Mouse (Mus musculus) layer of hippocampus, adult 9-11 months (tissue): Measurements from ENCODE around the gene Hcrt.

Source experiments
- DNase-seq: peaks from one replicate; pipeline ENCODE4 v3.0.0; 2022

Gene Hcrt

DNA sequence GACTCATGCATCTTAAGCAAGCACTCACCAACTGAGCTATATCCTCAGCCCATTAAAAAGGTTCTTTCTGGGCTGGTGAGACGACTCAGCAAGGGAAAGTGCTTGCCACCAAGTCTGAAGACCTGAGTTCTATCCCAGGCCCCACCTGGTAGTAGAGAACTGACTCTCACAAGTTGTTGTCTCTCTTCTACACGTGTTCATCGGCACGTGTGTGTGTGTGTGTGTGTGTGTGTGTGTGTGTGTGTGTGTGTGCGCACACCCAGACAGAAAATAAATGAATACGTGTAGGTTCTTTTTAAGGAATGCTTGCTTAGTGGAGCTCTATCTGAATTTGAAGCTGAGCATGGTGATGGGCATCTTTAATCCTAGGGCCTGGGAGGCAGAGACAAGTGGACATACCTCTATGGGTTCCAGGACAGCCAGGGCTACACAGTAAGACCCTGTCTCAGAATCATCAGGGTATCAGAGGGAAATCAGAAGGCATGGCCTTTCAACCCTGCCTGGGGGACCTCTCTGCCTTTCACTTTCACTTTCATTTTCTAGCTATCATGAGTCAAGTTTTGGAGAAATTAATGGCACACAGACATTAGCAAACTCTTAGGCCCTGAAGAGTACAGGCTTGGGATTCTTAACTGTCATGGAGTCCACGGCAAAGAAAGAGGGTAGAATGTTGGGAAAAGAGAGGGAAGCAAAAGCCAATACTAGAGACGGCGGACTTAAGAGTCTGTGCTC, 27.4 kb downstream of the Hcrt start:
- DNase-seq = no peak

DNA sequence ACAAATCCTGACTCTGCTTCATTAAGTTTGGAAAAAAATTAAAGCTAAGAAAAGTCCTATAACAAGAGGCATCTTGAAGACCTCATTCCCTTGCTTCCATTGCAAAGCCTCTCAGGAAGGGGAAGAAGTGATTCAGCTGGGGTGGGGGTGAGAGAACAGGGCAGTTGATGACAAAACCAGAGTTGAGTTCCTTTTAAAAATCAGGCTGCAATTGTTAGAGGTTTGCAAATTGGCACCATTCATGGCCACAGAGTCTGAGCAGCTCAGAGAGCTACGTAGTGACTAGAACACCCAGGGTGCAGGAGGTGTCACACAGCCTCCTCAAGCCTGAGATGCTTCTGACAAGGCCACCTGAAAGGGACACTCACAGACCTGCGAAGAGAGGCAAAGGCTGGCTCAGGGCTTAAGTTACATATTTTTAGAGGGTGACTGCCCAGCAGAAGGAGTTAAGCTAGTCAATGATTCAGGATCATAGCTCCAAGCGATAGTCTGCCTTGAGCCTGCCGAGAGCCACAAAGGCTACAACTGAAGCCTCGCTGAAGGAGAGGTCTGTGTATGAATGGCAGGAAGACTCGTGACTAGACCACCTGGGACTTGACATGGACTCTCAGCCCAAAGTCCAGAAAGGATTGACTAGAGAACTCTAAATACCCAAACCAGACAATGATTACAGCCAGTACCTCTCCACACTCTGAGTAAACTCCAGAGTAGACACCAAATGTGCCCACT, 32.1 kb downstream of the Hcrt start:
- DNase-seq = no peak

DNA sequence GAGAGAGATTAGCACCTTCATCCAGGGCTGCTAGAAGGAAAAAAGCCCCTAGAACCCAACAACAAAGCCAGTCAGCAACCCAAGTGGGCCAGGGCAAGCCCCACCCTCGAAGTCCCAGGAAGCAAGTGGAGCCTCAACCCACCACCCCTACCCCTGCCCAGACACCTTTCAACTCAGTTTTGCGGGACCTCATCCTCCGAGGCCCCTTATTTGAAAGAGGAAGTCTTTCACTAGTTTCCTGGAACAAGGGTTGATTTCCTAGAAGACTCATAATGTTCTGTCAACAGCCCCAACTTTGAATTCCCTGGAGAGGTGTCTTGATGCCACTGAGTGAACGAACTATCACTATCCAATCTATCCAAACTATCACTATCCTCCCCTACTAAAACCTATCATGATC, 32.8 kb downstream of the Hcrt start:
- DNase-seq = no peak

DNA sequence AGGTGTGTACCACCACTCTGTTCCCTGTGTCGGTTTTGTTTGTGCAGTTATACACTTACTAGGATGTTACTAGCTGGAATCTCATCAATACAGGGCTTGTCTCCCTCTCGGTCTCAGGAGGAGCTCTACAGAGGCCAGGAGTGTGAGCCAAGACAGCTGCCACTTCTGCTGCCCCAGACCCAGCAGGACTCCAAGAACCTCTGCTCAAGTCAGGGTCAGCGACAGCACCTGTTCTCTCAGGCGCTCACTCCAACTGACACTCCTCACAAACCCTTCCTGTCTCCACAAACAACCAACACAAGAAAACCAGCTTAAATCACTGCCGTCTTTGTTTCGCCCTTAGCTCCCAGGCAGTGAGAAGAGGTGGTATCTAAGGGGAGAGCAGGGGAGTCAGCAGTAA, 34.1 kb downstream of the Hcrt start:
- DNase-seq = no peak

DNA sequence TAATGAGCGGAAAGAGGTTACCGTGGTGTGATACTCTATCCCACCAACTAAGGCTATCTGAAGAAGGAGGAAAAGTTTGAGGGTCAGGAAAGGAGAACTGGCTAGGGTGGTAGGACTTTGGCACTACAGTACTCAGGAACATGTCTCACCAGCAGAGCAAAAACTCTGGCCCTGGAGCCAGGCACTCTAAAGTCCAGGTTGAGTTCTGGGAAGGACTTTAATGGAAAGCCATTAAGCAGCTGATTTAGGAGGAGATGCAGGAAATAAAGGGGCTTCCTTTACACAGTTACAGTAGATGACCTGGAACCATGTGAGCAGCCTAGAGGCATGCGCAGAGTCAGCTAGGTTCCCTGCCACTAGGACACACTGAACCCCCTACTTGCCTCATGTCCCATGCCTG, 35.5 kb downstream of the Hcrt start:
- DNase-seq = no peak

DNA sequence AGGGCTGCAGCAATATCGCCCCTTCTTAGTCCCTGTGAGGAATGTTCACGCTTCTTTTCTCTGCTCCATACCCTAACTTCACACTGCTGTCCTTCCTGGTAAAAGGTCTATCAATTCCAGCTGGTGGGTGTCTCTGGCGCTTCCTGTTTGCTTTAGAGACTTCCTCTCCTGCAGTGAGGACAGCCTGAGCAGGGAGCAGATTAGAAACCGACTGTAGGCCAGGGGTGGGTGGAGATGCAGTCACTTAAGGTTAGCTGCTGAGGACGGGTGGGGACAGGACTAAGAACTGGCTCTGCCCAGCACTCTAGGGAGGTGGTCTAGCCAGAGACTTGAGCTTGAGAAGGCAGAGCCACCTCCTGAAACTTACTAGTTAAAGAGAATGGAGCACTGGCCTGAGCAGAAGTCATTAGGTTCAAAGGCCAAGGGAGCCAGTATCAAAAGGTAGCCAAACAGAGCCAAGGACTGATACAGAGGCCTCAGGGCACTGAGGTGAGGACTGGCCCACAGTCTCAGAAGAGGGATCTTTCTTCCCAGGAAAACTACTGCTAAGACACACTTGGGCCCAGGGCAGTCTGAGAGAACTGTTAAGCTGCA, 37.7 kb downstream of the Hcrt start:
- no peak for DNase-seq

DNA sequence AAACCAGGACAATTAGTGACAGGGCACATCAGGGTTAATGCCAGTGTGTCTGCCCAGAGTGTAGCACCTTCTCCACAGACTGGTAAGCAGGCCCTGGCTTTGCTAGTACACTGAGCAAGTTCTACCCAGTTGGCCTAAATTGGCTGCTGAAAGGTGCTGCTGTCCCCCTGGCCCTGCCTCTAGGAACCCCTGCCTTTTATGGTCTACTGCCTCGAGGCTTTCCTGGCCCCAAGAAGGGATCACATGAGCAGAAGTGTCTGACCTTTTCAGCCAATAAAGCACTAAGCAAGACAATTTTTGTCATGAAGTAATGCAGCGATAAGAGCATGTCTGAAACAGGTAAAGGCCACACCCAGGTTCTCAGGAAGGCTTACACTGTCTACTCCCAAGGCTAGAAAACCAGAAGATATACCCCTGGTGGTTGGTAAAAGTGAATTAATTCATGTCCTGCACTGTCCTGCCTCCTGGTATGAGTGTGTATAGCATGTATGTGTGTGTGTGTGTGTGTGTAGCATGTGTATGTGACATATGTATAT, 40.2 kb downstream of the Hcrt start:
- no peak for DNase-seq

DNA sequence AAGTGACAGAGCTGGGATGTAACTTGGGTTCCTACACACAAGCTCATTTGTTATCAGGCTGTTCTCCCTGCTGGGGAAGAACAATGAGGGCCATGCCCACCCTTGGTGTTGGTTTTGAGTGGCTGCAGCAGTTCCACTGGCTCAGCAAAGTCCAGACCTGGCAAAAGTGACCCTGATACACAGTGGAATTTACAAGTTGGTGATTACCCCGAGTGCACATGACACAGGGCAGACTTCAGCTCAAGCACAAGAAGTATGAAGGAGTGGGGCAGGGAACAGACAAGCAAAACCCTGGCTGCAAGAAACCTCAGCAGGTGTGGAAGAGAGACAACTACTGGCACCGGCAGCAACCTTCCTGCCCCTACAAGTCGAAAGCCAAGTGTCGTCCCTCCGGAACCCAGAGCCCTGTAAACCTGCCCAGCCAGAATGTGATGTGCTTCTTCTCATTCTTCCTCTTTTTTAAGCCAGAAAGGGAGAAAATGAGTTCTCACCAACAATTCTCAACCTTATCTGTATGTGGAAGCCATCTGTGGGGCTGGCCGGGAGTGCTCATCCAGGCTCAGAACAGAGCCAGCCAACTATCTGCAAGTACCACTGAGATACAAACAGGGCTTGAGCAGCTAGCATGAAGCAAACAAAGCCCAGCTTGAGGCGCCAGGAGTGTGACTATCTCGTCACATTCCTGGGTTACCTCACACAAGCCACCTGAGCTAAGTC, 40.8 kb downstream of the Hcrt start:
- DNase-seq = no peak

DNA sequence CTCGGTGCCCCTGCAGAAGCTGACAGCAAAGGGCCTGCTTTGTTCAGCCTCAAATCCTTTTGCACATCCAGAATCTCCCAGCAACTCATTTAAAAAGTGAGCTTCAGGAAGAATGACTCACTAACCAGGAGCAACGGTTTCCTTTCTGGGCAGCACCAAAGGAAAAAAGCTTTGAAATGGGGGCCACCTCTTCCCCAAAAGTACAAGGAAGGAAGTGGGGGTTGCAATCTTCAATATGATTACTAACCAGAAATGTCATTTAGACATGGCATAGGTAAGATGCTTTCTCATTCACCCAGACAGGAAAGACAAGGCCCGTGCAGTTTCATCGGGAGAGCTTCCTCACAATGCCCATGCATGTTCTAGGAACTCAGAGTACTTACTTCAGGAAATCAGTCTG, 41.5 kb downstream of the Hcrt start:
- no peak for DNase-seq

DNA sequence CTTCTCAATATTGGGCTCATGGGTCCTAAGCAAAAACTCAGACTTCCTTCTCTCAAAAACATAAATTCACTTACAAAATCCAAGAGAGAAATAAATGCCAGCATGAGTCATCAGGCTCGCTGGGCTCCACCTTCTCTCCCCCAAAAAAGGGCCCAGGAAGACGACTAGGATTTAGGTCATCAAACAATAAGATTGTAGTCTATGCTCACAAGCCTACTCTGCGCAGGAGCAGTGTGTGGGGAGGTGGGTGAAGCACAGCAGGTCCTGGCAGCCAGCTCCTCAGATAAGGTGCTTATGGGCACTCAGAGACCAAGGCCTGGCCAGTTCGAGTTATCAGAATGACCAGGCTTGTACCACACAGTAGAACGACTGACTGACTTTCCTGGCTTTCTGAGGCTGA, 42.4 kb downstream of the Hcrt start:
- DNase-seq = no peak

DNA sequence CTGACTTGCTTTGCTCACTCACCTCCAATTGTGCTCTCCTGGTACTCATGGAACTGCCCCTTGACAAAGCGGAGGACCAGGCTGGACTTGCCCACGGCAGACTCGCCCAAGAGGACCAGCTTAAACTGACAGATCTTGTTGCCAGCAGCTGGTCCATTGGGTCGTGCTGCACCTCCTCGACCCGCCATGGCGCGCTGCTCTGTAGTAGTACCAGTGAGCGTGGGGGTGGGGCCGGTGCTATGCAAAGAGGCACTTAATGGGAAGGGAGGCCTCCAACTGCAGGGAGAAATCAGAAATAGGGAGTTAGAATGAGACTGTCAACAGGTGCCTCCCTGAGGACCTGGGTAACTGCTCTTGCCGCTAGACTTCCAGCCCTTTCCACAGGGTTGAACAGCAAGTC, 42.8 kb downstream of the Hcrt start:
- no peak for DNase-seq

DNA sequence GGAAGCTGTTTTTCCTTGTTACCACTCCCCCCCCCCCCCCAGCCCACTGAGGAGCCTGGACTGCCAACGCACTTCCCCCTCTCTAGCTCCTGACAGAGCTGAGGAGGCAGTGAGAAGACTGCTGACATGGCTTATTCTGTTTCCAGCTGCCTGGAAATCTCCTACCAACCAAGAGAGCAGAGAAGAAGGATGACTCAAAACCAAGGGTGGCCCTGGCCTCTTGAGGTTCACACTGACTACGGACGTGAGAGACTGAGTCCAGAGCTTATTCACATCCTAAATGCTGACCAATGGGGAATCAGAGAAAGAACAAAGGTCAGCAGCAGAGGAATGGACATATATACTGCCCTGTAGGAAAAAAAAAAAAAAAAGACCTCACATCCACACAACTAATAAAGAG, 43.4 kb downstream of the Hcrt start:
- DNase-seq = no peak

DNA sequence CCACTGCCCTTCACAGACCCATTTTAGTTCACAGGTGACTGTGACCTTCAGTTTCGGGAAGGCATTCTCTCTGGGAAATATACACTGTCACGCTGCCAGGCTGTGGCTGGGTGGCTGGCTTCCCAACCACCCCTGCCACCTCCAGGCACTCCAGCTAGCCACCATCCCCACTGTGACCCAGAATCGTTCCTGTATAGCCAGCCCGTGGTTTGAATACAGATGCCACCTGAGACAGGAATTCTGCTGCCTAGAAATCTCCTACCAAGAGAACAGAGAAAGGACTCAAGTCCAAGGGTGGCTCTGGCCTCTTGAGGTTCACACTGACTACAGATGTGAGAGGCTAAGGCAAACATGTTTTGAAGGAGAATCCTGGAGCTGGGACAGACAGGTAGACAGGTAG, 43.9 kb downstream of the Hcrt start:
- DNase-seq = no peak

DNA sequence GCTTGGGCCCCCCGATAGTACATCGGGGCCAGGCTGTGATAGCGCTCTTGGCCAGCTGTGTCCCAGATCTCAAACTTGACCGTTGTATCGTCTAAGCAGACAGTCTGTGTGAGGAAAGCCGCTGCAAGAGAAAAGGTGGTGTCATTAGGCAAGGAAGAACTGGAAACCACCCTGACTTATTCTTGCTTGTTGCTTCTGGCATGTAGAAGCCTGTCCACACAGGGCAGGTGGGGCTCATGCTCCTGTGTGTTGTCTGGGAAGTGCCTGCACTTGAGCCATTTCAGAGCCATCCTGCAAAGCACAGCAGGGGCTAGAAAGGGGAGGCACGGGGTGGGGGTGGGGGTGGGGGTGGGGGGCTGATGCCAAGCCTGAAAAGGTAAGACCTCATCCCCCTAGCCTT, 44.3 kb downstream of the Hcrt start:
- no peak for DNase-seq

DNA sequence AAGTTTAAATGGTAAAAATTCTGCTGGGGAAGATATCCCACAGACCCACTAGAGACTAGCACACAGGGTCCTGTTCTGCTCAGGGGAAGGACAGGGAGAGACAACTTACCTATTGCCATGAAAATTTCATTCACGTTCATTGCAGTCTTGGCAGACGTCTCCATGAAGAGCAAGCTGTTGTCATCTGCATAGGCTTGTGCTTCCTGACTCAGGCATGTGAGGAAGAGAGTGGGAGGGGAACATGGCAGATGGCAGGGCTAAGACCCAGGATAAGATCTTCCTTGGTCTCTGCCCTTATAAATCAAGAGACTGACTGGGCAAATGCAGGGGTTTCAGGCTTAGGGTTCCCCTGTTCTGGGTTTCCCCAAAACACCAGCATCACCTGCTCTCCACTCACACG, 46.1 kb downstream of the Hcrt start:
- DNase-seq = no peak

DNA sequence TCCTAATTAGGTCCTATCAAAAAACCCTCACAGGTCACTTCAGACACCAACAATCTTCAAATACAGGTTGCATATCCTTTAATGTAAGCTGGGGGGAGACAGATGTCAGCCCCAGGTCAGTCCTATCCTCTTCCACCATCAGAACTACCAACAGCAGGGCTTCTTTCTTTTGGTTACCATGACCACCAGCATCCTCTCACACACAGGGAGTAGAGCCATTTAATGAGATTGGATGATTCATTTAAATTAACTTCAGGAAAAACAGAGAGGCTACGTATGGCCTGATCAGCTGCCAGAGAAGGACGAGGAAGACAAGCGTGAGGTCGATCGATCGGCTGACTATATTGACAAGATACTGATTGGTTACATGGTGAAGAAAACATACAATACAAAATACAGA, 47.8 kb downstream of the Hcrt start:
- DNase-seq = no peak

DNA sequence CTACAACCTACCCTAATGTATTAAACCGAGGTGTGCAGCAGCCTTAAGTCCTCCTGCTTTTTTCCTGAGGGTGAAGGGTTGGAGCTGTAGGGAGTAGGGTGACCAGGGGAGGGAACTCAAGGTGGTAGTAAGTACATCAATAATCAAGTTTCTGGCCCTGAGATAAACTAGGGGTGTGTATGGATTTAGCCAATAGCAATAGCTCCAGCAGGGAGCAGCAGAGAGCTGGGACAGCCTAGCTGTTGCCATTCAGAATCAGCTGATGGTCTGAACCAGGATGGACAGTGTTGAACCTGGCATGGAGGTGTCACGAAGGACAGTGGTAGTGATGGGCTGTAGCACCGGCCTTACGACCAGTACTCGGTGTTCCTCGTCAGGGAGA, 48.2 kb downstream of the Hcrt start:
- peak; percentile 80 for DNase-seq

DNA sequence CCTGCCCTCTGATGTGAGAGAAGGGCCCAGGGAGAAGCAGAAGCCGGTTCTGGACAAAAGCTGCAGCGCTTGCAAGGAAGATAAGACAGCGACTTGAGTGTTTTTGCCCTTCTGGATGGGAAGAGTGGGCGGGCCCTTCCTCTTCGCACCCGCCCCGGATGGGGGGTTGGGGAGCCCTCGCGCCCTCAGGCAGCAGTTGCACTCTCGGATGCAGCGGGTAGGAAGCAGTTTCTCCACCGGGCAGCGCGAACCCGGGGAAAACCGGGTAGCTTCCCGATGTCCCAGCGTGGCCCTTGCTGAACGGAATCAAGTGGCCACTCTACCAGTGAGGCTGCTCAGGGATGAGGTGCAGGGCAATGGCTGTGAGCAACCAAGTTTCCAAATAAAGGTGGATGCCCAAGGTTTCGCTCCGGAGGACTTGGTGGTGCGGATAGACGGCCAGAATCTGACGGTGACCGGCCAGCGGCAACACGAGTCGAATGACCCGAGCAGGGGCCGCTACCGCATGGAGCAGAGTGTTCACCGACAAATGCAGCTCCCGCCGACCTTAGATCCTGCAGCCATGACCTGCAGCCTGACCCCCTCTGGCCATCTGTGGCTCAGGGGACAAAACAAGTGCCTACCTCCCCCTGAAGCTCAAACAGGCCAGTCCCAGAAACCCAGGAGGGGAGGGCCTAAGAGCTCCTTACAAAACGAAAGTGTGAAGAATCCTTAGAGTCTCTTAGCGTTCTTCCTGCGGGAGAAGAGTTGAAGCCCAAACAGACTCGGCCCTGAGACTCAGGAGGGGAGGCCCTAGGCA, 48.8 kb downstream of the Hcrt start, which contains the start of gene Hspb9:
TSS of gene Hspb9 (plus strand) at position 116 of the 799 bp plus-strand sequence.
- DNase-seq = no peak

DNA sequence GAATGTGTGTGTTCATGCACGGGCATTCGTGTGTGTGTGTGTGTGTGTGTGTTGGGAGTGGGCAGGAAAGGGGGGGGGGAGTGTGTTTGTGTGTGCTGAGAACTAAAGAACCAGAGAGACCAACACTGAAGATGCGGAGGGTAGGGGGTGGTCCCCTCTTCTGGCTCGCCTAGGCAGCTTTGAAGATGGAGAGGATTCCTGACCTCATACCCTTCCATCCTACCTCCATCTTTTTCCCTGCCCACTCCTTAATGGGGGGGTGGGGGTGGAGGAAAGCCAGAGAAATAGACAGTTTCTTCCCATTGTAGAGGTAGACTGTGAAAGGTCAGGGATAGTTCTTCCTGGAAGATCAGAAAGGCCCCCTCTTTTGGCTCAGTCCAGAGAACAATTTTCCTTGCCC, 49.6 kb downstream of the Hcrt start:
- no peak for DNase-seq

DNA sequence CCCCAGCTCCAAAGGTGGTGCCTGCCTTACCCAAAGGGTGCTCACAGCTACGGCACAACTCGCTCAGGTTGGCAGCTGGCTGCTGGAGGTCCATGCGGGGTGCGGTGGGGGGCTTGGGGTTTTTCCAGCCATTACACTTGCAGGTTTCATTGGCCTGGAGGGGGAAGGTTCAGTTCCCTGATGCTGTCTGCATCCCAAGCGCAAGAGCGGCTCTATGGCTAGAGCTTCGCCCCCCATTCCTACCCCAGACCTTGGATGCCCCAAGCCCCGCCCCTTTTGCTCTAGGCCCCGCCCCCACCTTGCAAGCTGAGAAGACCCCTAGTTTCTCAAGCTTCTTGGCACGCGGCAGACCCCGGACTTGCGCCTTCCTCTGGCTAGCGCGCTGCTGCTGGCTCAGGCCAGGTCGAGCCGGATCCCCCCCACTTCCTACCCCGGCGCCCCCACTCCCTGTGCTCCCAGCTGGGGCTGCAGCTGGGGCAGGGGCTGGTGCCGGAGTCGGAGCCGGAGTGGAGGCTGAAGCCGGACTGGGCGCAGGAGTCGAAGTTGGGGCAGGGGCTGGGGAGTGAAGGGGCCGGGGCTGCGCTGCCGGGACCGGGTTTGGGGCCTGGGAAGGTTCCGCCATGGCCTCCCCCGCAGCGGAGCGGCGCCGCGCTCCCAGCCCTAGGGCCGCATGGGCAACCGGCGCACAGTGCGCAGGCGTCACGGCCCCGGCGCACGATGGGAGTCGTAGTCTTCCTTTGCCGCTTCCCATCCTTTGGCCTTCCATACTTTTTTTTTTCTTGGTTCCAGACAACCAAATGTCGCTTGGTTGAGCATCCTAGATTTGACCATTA, 50.7 kb downstream of the Hcrt start, which contains the start of gene Kat2a:
TSS of gene Kat2a (minus strand) at position 683 of the 833 bp plus-strand sequence.
- DNase-seq = peak; percentile 81
